ENCODE assay signal across 1 mouse cellular context in the genomic region with DNA sequence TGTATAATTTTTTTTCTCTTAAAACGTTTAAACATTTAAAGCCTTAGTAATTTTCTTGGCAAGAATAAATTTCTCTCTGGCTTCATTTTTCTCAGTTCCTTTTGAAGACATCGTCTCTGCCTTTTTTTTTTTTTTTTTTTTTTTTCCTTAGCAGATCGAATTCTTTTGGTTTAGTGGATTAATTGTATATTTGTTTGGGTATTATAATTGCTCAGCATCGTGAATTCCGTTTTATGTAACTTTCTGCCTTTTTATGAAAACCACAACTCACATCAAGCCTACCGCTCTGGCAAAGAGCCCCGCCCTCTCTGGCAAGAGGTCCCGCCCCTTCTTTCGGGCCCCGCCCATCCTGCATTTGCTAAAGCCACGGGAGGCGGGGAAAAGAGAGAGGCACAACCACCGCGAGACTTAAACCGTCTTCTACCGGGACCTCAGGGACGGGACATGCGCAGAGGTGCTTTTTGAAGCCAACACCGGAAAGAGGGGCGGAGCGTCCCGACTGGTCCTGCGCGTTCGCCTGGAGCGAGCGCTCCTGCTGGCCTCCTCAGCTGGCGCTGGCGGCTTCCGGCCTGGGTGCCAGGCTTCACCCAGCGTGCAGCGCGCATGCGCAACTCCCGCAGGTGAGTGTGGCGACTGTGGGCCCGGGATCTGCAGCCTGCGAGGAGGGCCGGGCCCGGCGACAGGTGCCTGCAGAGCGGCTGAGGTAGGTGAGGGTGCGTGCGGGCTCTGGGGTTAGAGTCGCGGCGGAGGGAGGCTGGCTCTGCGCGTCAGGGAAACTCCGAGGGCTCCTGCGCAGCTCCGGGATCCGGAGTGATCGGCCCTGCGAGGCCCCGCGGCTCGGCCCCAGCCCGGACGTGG.
TF ChIP-seq lines count a peak whose summit lies in the region.

TSS of gene Shprh (plus strand) at position 544 of the 858 bp plus-strand sequence.

TF ChIP-seq in CH12.LX, 34 proteins besides CTCF, POLR2A, EP300 and RAD21 (continued from another document):
- TF ChIP-seq KAT2A (IDR thresholded peaks at IDR 0.05; ENCODE audit: insufficient replicate concordance, low read length) (peak; percentile 81; the same call in 1 of the 2 replicates), USF2 (conservative IDR thresholded peaks at IDR 0.05; ENCODE audit: low read depth, low read length) (no peak), BHLHE40 (IDR thresholded peaks at IDR 0.05; ENCODE audit: low read depth, low read length) (peak; percentile 47; the same call in 1 of the 2 replicates), IRF4 (IDR thresholded peaks at IDR 0.05; ENCODE audit: low read depth, low read length) (peak; percentile 39; the same call in 1 of the 2 replicates), POLR2AphosphoS2 (IDR thresholded peaks at IDR 0.05; ENCODE audit: low read depth, low read length) (no peak), GABPA (IDR thresholded peaks at IDR 0.05; ENCODE audit: insufficient replicate concordance, low read depth, low read length) (no peak; the same call in 1 of the 2 replicates), E2F4 (IDR thresholded peaks at IDR 0.05; ENCODE audit: insufficient replicate concordance, low read depth, low read length) (no peak), MAFK (IDR thresholded peaks at IDR 0.05; ENCODE audit: insufficient replicate concordance, low read length) (no peak), ZNF384 (IDR thresholded peaks at IDR 0.05; ENCODE audit: low read depth, low read length) (peak; percentile 82), SIN3A (IDR thresholded peaks at IDR 0.05; ENCODE audit: low read length) (peak; percentile 47; the same call in 1 of the 2 replicates), ZMIZ1 (IDR thresholded peaks at IDR 0.05; ENCODE audit: low read depth, low read length) (no peak), JUN (IDR thresholded peaks at IDR 0.05; ENCODE audit: insufficient read depth, low read depth, low read length) (no peak)
